Mouse (Mus musculus) heart, postnatal 10 days (tissue): Measurements from ENCODE around the gene Chd5. TPM values are rescaled to one million over a fixed set of nuclear protein-coding genes. Genes with fewer than 3 reads are reported as not detected.

Source experiments
- DNase-seq, 2 experiments: peaks; one replicate each; pipeline ENCODE4 v3.0.0; 2021
- intact Hi-C: fragments of 180-260 bp; cut with DNase I; formaldehyde crosslinking; loops from one replicate; pipeline ENCODE4 v1.15.1; 2025
- total RNA-seq, 2 experiments: library from RNA; stranded (reverse); gene quantifications; 2 replicates each; pipeline ENCODE4 v1.2.3; 2021

Chd5 gene
- total RNA-seq, 2 experiments from 2014 or later: 0.05 to 0.17 TPM

- peak; percentile 36 to 42 for DNase-seq
- intact Hi-C loops: loop anchor here (2.0 kb wide), 1 partner anchor 15 kb away; no protein-coding TSS in a partner anchor
Observed at GRCm38 (mm10) chr4:152315498-152316213, 22.8 kb upstream of the Chd5 start.

GRCm38 (mm10) chr4:152317631-152318033 lies 20.8 kb upstream of the Chd5 start:
- peak; percentile 69 to 78 for DNase-seq
- intact Hi-C loops: no loop called here

- intact Hi-C loops: no loop called here
Observed at GRCm38 (mm10) chr4:152318517-152319234, 19.8 kb upstream of the Chd5 start, which contains the start of gene Rnf207. Gene Rnf207, minus strand, starts transcription at chr4:152318993.

GRCm38 (mm10) chr4:152321464-152321863 lies 17.0 kb upstream of the Chd5 start:
- no peak for DNase-seq
- intact Hi-C loops: no loop called here

More at GRCm38 (mm10) chr4:152318517-152319234, 19.8 kb upstream of the Chd5 start, which contains the start of gene Rnf207:
- peak; percentile 80 to 84 for DNase-seq

GRCm38 (mm10) chr4:152324641-152325562 lies 13.5 kb upstream of the Chd5 start:
- no peak for DNase-seq
- intact Hi-C loops: no loop called here

- intact Hi-C loops: no loop called here
- DNase-seq: peak; percentile 94 to 96
Observed at GRCm38 (mm10) chr4:152325574-152326411, 12.7 kb upstream of the Chd5 start, which contains the start of gene Rpl22. Gene Rpl22, plus strand, starts transcription at chr4:152325742.

GRCm38 (mm10) chr4:152326543-152326942 lies 11.9 kb upstream of the Chd5 start:
- intact Hi-C loops: no loop called here
- no peak for DNase-seq

GRCm38 (mm10) chr4:152328691-152329090 lies 9.8 kb upstream of the Chd5 start:
- DNase-seq: peak in 1 of 2 experiments; percentile 54
- intact Hi-C loops: no loop called here

- intact Hi-C loops: loop anchor here (1.0 to 2.0 kb wide), 2 partner anchors 101 to 158 kb away; no protein-coding TSS in a partner anchor
- DNase-seq: peak; percentile 76 to 83
Observed at GRCm38 (mm10) chr4:152332952-152333351, 5.5 kb upstream of the Chd5 start.

GRCm38 (mm10) chr4:152333587-152333986 lies 4.9 kb upstream of the Chd5 start:
- intact Hi-C loops: loop anchor here (1.0 to 2.0 kb wide), 2 partner anchors 101 to 157 kb away; no protein-coding TSS in a partner anchor

GRCm38 (mm10) chr4:152337772-152338171 lies 679 bp upstream of the Chd5 start:
- intact Hi-C loops: no loop called here
- no peak for DNase-seq

More at GRCm38 (mm10) chr4:152333587-152333986, 4.9 kb upstream of the Chd5 start:
- DNase-seq: no peak

GRCm38 (mm10) chr4:152339293-152339790 lies 891 bp downstream of the Chd5 start:
- intact Hi-C loops: no loop called here
- no peak for DNase-seq

GRCm38 (mm10) chr4:152340584-152341284 lies 2.3 kb downstream of the Chd5 start:
- DNase-seq: no peak
- intact Hi-C loops: no loop called here

- intact Hi-C loops: no loop called here
- DNase-seq: peak in 1 of 2 experiments; percentile 30
Observed at GRCm38 (mm10) chr4:152343296-152343695, 4.8 kb downstream of the Chd5 start.

GRCm38 (mm10) chr4:152344651-152345050 lies 6.2 kb downstream of the Chd5 start:
- intact Hi-C loops: no loop called here
- DNase-seq: no peak

GRCm38 (mm10) chr4:152345120-152345889 lies 6.9 kb downstream of the Chd5 start:
- DNase-seq: peak; percentile 47 to 53
- intact Hi-C loops: no loop called here

- DNase-seq: no peak
- intact Hi-C loops: no loop called here
Observed at GRCm38 (mm10) chr4:152349837-152350381, 11.5 kb downstream of the Chd5 start.
